Mouse (Mus musculus) forebrain, embryonic 16.5 days (tissue): ENCODE results near the gene Scml4. TPM values are rescaled to one million over a fixed set of nuclear protein-coding genes. Genes with fewer than 3 reads are reported as not detected.
A peak's percentile ranks its signal among the peaks of the same experiment; 100 is the strongest.

ENCODE experiments used
- ATAC-seq: fragments of 200-750 bp; cut with Nextera tagmentation; 2 replicates; pipeline ENCODE4 v1.8.0; 2017; ENCODE audit warnings: mild to moderate bottlenecking, moderate library complexity
- H3K27ac ChIP-seq: fragments of 300-500 bp; sonication (generic); 2 replicates; pipeline ENCODE4 v1.5.1; 2014; ENCODE audit warnings: low read length, control low read depth
- H3K27me3 ChIP-seq: fragments of 300-500 bp; sonication (generic); replicated peaks from 2 replicates; pipeline ENCODE4 v1.6.1; 2014; ENCODE audit warnings: low read length; ENCODE audit not compliant: control insufficient read depth, insufficient read depth
- H3K36me3 ChIP-seq: fragments of 300-500 bp; sonication (generic); 2 replicates; pipeline ENCODE4 v1.6.1; 2014; ENCODE audit not compliant: control insufficient read depth, insufficient read depth
- H3K4me1 ChIP-seq: fragments of 300-500 bp; sonication (generic); replicated peaks from 2 replicates; pipeline ENCODE4 v1.6.1; 2014; ENCODE audit warnings: low read length; ENCODE audit not compliant: control insufficient read depth, insufficient read depth
- H3K4me2 ChIP-seq: fragments of 300-500 bp; sonication (generic); 2 replicates; pipeline ENCODE4 v1.6.1; 2014; ENCODE audit warnings: mild to moderate bottlenecking, low read length, control low read depth
- H3K4me3 ChIP-seq: fragments of 300-500 bp; sonication (generic); replicated peaks from 2 replicates; pipeline ENCODE4 v1.5.1; 2014; ENCODE audit warnings: mild to moderate bottlenecking, low read length, control low read depth
- H3K9ac ChIP-seq: fragments of 300-500 bp; sonication (generic); replicated peaks from 2 replicates; pipeline ENCODE4 v1.6.1; 2014; ENCODE audit warnings: low read depth, low read length, control low read depth
- H3K9me3 ChIP-seq: fragments of 300-500 bp; sonication (generic); 2 replicates; pipeline ENCODE4 v1.6.1; 2016; ENCODE audit warnings: low read length; ENCODE audit not compliant: control insufficient read depth
- WGBS: fragments of 180-500 bp; shearing (Covaris S2); extraction: QIAGEN DNeasy Blood & Tissue Kit; methylation state at CpG from one replicate; pipeline ENCODE4 v1.1.7; 2014; 5-methylcytosine and 5-hydroxymethylcytosine counted together
- polyA plus RNA-seq: library from polyadenylated mRNA; unstranded; fragments of >200 nt; fragmentation: Nextera tagmentation; extraction: Ambion mirVana; gene quantifications from 2 replicates; pipeline ENCODE4 v1.2.1, GENCODE M21; 2015

Gene Scml4
- polyA plus RNA-seq, 1 experiment from 2014 or later, result 10.4 TPM

GRCm38 (mm10) chr10:42908562-42908961 is 48.4 kb downstream of the Scml4 start:
- H3K4me1 ChIP-seq, result peaks cover 6% of the 10 kb centered on the region; the same call in 1 of the 2 replicates
- H3K36me3 ChIP-seq, result no peaks in the 10 kb centered on the region
- no peak overlapping the region for H3K9ac ChIP-seq
- H3K4me2 ChIP-seq, result no peak overlapping the region
- ATAC-seq, result no peak
- H3K27me3 ChIP-seq, result no peaks in the 10 kb centered on the region
- peaks cover 2% of the 10 kb centered on the region; the same call in 1 of the 2 replicates for H3K9me3 ChIP-seq
- no peak overlapping the region for H3K27ac ChIP-seq
- 76% methylated on average over 1 of the region's 1 CpGs for WGBS
- no peak overlapping the region for H3K4me3 ChIP-seq

DNA sequence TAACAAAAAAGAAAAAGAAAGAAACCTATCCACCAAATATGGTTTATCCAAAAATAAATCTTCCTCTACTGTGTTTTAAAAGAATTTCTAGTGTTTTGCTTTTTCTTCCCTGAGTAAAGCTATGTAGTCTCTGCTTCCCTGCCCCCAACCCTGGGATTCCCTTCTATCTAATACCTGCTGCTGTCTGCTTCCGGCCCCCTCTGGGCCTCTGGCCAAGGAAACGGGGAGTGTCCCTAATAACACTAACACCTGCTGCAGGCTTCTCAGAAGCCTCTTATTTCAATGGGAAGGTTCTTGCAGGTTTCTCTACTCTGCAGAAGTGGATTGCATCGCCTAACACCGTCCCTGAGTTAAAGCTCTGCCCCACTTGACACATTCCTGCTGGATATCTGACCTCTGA is 50.4 kb downstream of the Scml4 start:
- H3K27ac ChIP-seq, result no peak overlapping the region
- ATAC-seq, result no peak
- WGBS, result 58% methylated on average over 4 of the region's 4 CpGs
- no peak overlapping the region for H3K4me2 ChIP-seq
- H3K9ac ChIP-seq, result no peak overlapping the region
- peaks cover 6% of the 10 kb centered on the region; the same call in 1 of the 2 replicates for H3K4me1 ChIP-seq
- no peaks in the 10 kb centered on the region for H3K27me3 ChIP-seq
- no peaks in the 10 kb centered on the region for H3K36me3 ChIP-seq
- H3K4me3 ChIP-seq, result no peak overlapping the region
- H3K9me3 ChIP-seq, result no peaks in the 10 kb centered on the region

DNA sequence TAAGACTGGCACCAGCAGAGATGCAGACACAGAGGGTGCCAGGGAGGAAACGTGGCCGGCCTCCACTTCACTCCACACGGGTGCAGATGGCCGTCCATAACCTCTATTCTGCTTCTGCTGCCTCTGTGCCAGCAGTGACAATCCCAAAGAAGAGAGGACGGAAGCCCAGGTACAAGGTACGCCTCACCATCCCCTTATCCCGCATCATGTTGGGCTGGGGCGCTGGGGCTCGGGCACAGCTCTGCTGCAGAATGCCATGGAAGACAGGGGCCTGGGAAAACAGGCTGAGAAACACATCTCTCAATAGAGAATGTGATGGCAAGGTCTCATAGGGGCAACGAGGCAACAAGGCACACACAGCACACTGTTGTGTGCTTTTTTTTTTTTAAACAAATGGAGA is 51.9 kb downstream of the Scml4 start:
- H3K4me3 ChIP-seq, result no peak overlapping the region
- no peak overlapping the region for H3K27ac ChIP-seq
- 64% methylated on average over 10 of the region's 10 CpGs for WGBS
- H3K4me1 ChIP-seq, result peaks cover 6% of the 10 kb centered on the region; the same call in 1 of the 2 replicates
- no peaks in the 10 kb centered on the region for H3K9me3 ChIP-seq
- ATAC-seq, result peak; percentile 28; the same call in 1 of the 2 replicates
- no peak overlapping the region for H3K4me2 ChIP-seq
- no peak overlapping the region for H3K9ac ChIP-seq
- H3K27me3 ChIP-seq, result no peaks in the 10 kb centered on the region
- H3K36me3 ChIP-seq, result no peaks in the 10 kb centered on the region

GRCm38 (mm10) chr10:42913196-42913595 is 53.0 kb downstream of the Scml4 start:
- ATAC-seq, result no peak
- H3K27me3 ChIP-seq, result no peaks in the 10 kb centered on the region
- H3K9ac ChIP-seq, result no peak overlapping the region
- no peaks in the 10 kb centered on the region for H3K36me3 ChIP-seq
- H3K4me2 ChIP-seq, result no peak overlapping the region
- 36% methylated on average over 4 of the region's 4 CpGs for WGBS
- H3K9me3 ChIP-seq, result no peaks in the 10 kb centered on the region
- no peak overlapping the region for H3K4me3 ChIP-seq
- peaks cover 6% of the 10 kb centered on the region; the same call in 1 of the 2 replicates for H3K4me1 ChIP-seq
- no peak overlapping the region for H3K27ac ChIP-seq

- H3K4me2 ChIP-seq, result no peak overlapping the region
- peaks cover 6% of the 10 kb centered on the region; the same call in 1 of the 2 replicates for H3K4me1 ChIP-seq
- H3K9ac ChIP-seq, result no peak overlapping the region
- H3K4me3 ChIP-seq, result no peak overlapping the region
- no peaks in the 10 kb centered on the region for H3K9me3 ChIP-seq
- no peaks in the 10 kb centered on the region for H3K27me3 ChIP-seq
- no peak overlapping the region for H3K27ac ChIP-seq
- 55% methylated on average over 6 of the region's 6 CpGs for WGBS
- H3K36me3 ChIP-seq, result no peaks in the 10 kb centered on the region
- no peak for ATAC-seq
These were observed 54.0 kb downstream of the Scml4 start for GRCm38 (mm10) chr10:42914146-42914545.

DNA sequence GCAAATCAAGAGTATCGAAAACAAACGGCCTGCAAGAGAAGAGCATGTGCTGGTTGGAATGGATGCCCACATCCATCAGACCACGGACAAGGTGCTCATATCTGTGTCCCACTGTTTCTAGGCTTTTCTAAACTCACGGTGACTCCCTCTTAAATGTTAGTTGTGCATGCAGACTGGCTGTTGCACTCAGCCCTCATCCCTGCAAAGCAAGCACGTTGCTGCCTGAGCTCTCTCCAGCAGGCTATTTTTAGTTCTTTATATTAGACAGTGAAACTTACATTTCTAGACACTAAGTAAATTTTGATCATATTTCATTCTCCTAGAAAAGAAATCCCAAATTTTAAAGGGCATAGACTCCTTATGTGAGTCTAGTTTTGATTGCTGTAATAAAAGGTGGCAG is 57.2 kb downstream of the Scml4 start:
- ATAC-seq, result no peak
- Histone ChIP-seq H3K9ac (no peak overlapping the region), H3K27ac (peak overlapping the region; percentile 34; the same call in 1 of the 2 replicates), H3K4me3 (no peak overlapping the region), H3K4me2 (no peak overlapping the region), H3K36me3 (no peaks in the 10 kb centered on the region), H3K4me1 (peaks cover 4% of the 10 kb centered on the region; the same call in 1 of the 2 replicates), H3K9me3 (no peaks in the 10 kb centered on the region), H3K27me3 (no peaks in the 10 kb centered on the region)
- 70% methylated on average over 5 of the region's 5 CpGs for WGBS

DNA sequence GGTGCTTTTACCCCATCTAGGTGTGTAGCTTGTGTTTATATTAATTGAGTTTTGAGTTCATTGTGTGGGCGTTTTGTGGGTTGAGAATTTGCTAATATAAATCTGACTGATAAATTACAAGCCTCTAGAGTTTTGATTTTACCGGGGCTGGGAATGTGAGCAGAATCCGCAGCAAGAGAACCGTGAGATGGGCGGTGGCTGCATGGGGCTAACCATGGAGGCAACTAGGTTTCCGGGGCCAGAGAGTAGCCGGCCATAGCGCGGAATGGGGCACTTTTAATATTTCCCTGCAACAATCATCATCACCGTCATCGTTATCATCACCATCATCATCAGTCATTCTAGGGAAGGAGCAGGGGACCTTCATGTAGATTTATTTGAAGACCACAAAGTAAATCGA is 59.6 kb downstream of the Scml4 start:
- Histone ChIP-seq H3K4me2 (no peak overlapping the region), H3K4me3 (no peak overlapping the region), H3K9ac (no peak overlapping the region), H3K9me3 (no peaks in the 10 kb centered on the region), H3K27ac (no peak overlapping the region), H3K27me3 (no peaks in the 10 kb centered on the region), H3K36me3 (no peaks in the 10 kb centered on the region), H3K4me1 (no peaks in the 10 kb centered on the region; the same call in 1 of the 2 replicates)
- WGBS, result 97% methylated on average over 12 of the region's 12 CpGs
- ATAC-seq, result no peak

- Histone ChIP-seq H3K4me3 (no peak overlapping the region), H3K4me2 (no peak overlapping the region; the same call in 1 of the 2 replicates), H3K36me3 (no peaks in the 10 kb centered on the region), H3K9ac (no peak overlapping the region), H3K27ac (no peak overlapping the region), H3K4me1 (no peaks in the 10 kb centered on the region), H3K27me3 (no peaks in the 10 kb centered on the region), H3K9me3 (no peaks in the 10 kb centered on the region)
- WGBS, result 78% methylated on average over 22 of the region's 22 CpGs
- ATAC-seq, result no peak
These were observed 65.1 kb downstream of the Scml4 start for GRCm38 (mm10) chr10:42925103-42925866.

DNA sequence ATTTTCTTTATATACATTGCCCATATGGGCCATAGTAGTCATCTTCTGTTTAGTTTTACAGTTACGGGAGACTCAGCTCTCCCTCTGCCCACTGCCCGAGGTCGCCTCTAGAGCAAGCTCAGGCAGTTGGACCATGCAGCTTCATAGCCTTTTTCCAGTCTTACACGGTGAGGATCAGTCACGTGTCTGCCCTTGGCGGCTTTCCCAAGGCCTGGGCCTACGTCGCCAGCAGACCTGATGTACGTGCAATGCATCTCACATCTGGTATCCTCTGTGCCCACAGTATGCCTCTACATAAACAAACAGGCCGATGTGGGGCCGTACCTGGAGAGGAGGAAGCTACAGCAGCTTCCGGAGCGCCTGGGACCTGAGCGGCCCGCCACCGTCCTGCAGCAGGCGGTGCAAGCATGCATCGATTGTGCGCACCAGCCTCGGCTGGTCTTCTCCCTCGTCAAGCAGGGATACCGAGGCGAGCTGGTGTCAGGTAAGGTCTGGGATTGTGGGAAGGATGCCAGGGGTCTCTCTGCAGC is 70.0 kb downstream of the Scml4 start:
- 90% methylated on average over 23 of the region's 23 CpGs for WGBS
- H3K4me3 ChIP-seq, result no peak overlapping the region
- H3K27me3 ChIP-seq, result no peaks in the 10 kb centered on the region
- no peak overlapping the region for H3K4me2 ChIP-seq
- no peak overlapping the region for H3K9ac ChIP-seq
- H3K9me3 ChIP-seq, result no peaks in the 10 kb centered on the region
- no peak for ATAC-seq
- no peak overlapping the region for H3K27ac ChIP-seq
- H3K36me3 ChIP-seq, result no peaks in the 10 kb centered on the region
- H3K4me1 ChIP-seq, result no peaks in the 10 kb centered on the region
